Mouse (Mus musculus) lung, embryonic 16.5 days (tissue): ENCODE data around the gene Magi2. TPM values are rescaled to one million over a fixed set of nuclear protein-coding genes. Genes with fewer than 3 reads are reported as not detected.

Experiments
- ATAC-seq: fragments of 200-750 bp; cut with Nextera tagmentation; 2 replicates; pipeline ENCODE4 v1.8.0; 2017; ENCODE audit warnings: low read depth, mild to moderate bottlenecking, moderate library complexity
- H3K27ac ChIP-seq: fragments of 300-500 bp; sonication (generic); 2 replicates; pipeline ENCODE4 v1.5.1; 2014; ENCODE audit warnings: mild to moderate bottlenecking, control low read depth, low read length
- H3K27me3 ChIP-seq: fragments of 300-500 bp; sonication (generic); 2 replicates; pipeline ENCODE4 v1.6.1; 2014; ENCODE audit warnings: low read depth, low read length, mixed read lengths; ENCODE audit not compliant: control insufficient read depth, insufficient read depth
- H3K36me3 ChIP-seq: fragments of 300-500 bp; sonication (generic); 2 replicates; pipeline ENCODE4 v1.6.1; 2014; ENCODE audit warnings: low read length; ENCODE audit not compliant: control insufficient read depth, insufficient read depth
- H3K4me1 ChIP-seq: fragments of 300-500 bp; sonication (generic); replicated peaks from 2 replicates; pipeline ENCODE4 v1.6.1; 2014; ENCODE audit warnings: low read length, mixed read lengths; ENCODE audit not compliant: control insufficient read depth, insufficient read depth
- H3K4me2 ChIP-seq: fragments of 300-500 bp; sonication (generic); 2 replicates; pipeline ENCODE4 v1.6.1; 2014; ENCODE audit warnings: low read depth, low read length, control low read depth
- H3K4me3 ChIP-seq: fragments of 300-500 bp; sonication (generic); 2 replicates; pipeline ENCODE4 v1.5.1; 2014; ENCODE audit warnings: mild to moderate bottlenecking, low read length, control low read depth
- H3K9ac ChIP-seq: fragments of 300-500 bp; sonication (generic); 2 replicates; pipeline ENCODE4 v1.6.1; 2014; ENCODE audit warnings: low read length, control low read depth
- H3K9me3 ChIP-seq: fragments of 300-500 bp; sonication (generic); 2 replicates; pipeline ENCODE4 v1.6.1; 2016; ENCODE audit warnings: low read length; ENCODE audit not compliant: control insufficient read depth
- WGBS: fragments of 180-500 bp; shearing (Covaris S2); extraction: QIAGEN DNeasy Blood & Tissue Kit; methylation state at CpG from one replicate; pipeline ENCODE4 v1.1.7; 2014; 5-methylcytosine and 5-hydroxymethylcytosine counted together
- polyA plus RNA-seq: library from polyadenylated mRNA; unstranded; fragments of >200 nt; fragmentation: Nextera tagmentation; extraction: Ambion mirVana; gene quantifications from 2 replicates; pipeline ENCODE4 v1.2.1, GENCODE M21; 2015

Gene Magi2
- polyA plus RNA-seq, 1 experiment from 2014 or later = 2.5 TPM

DNA sequence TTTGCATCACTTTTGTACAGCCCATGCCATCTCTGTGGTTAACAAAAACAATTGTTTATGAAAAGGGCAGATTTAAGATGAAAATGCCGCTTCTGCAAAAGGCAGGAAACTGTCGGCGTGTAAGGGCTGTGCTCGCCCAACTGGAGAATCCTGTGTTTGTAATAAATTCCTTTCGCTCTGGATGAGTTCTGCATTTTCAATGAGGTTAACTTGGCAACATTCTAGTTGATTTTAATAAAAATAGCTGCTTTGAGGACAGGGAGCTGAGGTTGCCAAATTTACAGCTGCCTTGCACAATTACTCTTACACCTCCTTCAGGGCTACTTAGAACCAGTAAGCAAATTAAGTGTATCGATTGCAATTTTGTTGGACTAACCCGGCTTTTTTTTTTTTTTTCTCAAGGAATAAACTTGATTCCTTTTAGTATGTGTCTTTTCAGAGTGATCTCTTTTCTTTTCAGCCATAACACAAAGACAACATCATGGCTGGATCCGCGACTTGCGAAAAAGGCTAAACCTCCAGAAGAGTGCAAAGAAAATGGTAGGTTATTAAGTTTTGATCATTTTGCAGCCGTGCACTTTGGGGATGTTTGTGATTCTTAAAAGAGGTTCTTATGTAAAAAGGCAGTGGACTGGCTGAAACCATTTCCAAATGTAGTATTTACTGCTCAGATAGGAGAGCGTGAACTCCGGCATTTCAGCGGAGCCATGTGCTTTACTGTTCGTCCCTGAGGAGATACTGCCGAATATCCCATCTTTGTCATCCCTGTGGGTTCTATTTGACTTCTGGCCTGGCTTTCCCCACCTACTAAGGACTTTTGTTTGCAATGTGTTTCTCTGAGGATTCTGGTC lies 1001.3 kb downstream of the Magi2 start:
- 70% methylated on average over 16 of the region's 16 CpGs for WGBS
- Histone ChIP-seq H3K36me3 (no peaks in the 10 kb centered on the region), H3K9ac (no peak overlapping the region), H3K4me3 (no peak overlapping the region), H3K27me3 (no peaks in the 10 kb centered on the region), H3K4me2 (no peak overlapping the region), H3K27ac (no peak overlapping the region), H3K9me3 (no peaks in the 10 kb centered on the region), H3K4me1 (no peaks in the 10 kb centered on the region)
- no peak for ATAC-seq

DNA sequence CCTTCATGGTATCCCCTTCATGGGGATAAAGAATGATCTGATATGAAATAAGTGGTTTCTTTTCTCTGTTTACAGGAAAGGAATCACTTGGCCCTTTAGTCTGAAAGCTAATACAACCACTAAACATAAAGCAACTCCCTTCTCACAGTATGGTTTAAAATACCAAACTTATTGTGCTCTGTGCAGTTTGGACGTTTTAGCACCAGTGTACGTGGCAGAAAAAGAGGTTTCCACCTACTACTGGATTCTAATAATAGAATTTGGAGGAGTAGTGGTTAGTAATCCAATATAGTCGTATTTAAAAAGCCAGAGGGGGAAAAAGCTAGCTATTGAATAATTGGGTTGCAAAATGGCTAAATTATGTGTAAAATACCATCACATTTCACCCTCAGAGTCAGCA lies 1005.1 kb downstream of the Magi2 start:
- Histone ChIP-seq H3K4me2 (no peak overlapping the region), H3K4me3 (no peak overlapping the region), H3K27ac (no peak overlapping the region), H3K9me3 (no peaks in the 10 kb centered on the region), H3K27me3 (no peaks in the 10 kb centered on the region), H3K36me3 (no peaks in the 10 kb centered on the region), H3K9ac (no peak overlapping the region), H3K4me1 (no peaks in the 10 kb centered on the region)
- WGBS = 63% methylated on average over 3 of the region's 3 CpGs
- ATAC-seq = no peak

DNA sequence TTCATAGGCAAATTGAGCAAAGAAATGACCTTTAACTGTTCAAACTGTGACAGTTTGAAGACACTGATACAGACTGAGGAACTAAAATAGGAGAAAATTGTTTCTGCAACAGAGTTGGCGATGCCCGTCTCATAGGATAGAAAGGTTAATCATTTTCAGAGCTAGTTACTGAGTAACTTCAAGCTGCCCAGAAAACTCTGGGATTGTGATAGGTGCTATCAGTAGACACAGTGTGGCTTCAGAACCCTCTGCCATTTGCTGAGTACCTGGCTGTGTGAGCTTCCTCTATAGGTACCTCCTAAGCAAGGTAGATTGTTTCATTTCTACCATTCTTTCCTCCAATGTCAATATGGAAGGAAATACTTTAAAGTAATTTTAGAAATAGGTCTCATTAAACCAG lies 1014.7 kb downstream of the Magi2 start:
- WGBS = 61% methylated on average over 2 of the region's 2 CpGs

DNA sequence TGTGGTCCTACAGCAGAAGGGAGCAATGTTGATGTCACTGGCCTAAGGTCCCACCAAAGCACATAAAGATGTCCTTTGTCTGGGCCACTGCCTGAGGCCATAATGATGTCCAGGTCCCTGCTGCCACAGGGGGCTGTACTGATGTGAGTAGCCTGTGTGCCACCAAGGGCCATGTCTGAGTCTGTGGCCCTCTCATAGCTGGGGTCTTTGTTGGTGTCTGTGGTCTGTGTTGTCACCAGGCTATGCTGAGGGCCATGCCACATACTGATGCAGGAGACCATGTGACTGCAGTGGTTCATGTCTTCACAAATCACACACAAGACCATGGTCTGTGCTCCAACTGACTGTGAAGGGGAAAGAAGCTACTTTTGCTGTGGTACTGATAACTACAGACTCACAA lies 1015.7 kb downstream of the Magi2 start:
- H3K9me3 ChIP-seq = no peaks in the 10 kb centered on the region
- H3K4me1 ChIP-seq = no peaks in the 10 kb centered on the region
- H3K9ac ChIP-seq = no peak overlapping the region
- H3K4me3 ChIP-seq = no peak overlapping the region
- ATAC-seq = no peak
- no peak overlapping the region for H3K4me2 ChIP-seq
- no peaks in the 10 kb centered on the region for H3K27me3 ChIP-seq
- H3K36me3 ChIP-seq = no peaks in the 10 kb centered on the region
- no peak overlapping the region for H3K27ac ChIP-seq

More for the DNA sequence above, 1014.7 kb downstream of the Magi2 start:
- H3K4me3 ChIP-seq = no peak overlapping the region
- no peak overlapping the region for H3K27ac ChIP-seq
- no peaks in the 10 kb centered on the region for H3K27me3 ChIP-seq
- no peaks in the 10 kb centered on the region for H3K36me3 ChIP-seq
- no peaks in the 10 kb centered on the region for H3K4me1 ChIP-seq
- ATAC-seq = no peak
- H3K9me3 ChIP-seq = no peaks in the 10 kb centered on the region
- no peak overlapping the region for H3K4me2 ChIP-seq
- H3K9ac ChIP-seq = no peak overlapping the region

DNA sequence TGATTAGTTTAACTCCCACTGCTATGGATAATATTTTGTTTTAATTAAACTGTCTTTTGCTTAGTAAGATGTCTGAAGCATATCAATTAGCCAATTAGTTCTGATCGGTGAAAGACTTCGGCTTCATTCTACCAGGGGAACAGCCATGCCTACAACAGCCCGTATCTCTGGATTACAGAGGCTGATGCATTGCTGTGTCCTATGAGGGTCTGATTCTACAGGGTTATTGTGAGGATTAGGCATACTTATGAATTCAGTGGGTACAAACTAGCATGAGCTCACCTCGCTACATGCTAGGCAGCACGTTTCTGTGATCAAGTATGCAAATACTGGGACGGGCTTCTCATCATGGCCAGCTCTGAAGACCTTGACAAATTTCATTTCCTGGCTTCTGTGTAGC lies 1022.5 kb downstream of the Magi2 start:
- ATAC-seq = no peak
- Histone ChIP-seq H3K4me1 (no peaks in the 10 kb centered on the region), H3K27me3 (no peaks in the 10 kb centered on the region), H3K36me3 (no peaks in the 10 kb centered on the region), H3K4me2 (no peak overlapping the region), H3K9ac (no peak overlapping the region), H3K9me3 (no peaks in the 10 kb centered on the region), H3K27ac (no peak overlapping the region), H3K4me3 (no peak overlapping the region)
- 78% methylated on average over 6 of the region's 6 CpGs for WGBS

DNA sequence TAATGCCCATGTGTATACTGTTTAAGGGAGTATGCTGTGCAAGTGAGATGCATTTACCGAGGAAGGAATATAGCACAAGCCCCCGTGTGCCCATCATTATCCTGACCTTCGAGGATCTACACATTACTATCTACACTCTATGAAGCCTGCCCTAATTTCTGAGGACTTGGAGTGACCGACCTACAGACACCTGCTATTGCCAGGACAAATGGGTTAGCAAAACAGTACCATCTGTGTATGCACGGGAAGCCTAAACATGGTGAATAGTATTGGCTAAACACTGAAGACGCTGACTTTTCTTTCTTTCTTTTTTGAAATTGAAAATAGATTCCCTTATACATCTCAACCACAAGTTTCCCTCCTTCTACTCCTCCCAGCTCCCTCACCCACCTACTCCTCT lies 1024.7 kb downstream of the Magi2 start:
- H3K9ac ChIP-seq = no peak overlapping the region
- H3K27me3 ChIP-seq = no peaks in the 10 kb centered on the region
- no peaks in the 10 kb centered on the region for H3K9me3 ChIP-seq
- WGBS = 83% methylated on average over 6 of the region's 6 CpGs
- no peak overlapping the region for H3K4me3 ChIP-seq
- no peak overlapping the region for H3K27ac ChIP-seq
- ATAC-seq = no peak
- H3K36me3 ChIP-seq = no peaks in the 10 kb centered on the region
- H3K4me1 ChIP-seq = peaks cover 2% of the 10 kb centered on the region; the same call in 1 of the 2 replicates
- no peak overlapping the region for H3K4me2 ChIP-seq

DNA sequence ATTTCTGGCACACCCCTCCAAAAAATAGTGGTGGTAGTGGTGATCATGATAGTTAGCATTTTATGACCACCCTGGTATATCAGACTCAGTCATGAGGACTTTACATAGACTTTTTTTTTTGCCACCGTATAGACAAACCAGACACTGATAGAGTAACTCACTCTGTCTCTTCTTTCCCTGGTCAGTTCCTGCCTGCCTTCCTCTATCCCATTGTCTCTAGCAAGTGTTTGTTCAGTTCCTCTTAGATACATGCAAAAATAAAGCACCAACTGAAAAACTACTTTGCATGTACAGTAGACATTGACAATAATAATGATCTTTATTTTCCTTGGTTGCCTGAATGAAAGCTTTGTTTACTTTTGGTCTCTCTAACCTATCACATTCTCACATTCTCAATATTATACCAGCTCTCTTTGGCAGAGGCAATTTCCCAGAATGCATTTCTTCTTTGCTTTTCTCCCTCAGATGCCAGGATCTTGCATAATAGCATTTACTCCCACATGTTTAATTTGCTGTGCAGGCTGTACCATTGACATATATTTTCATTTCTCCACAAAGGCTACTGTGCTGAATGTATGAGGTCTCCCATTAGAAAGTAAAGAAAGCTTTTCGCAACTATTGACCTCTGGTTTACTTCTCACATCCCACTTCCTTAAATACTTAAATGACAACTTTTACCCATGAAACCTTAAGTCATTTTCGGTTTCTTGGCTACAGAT lies 1029.5 kb downstream of the Magi2 start:
- Histone ChIP-seq H3K27me3 (no peaks in the 10 kb centered on the region), H3K4me2 (no peak overlapping the region), H3K9ac (no peak overlapping the region), H3K4me3 (no peak overlapping the region), H3K27ac (no peak overlapping the region), H3K9me3 (no peaks in the 10 kb centered on the region), H3K4me1 (peaks cover 3% of the 10 kb centered on the region; the same call in 1 of the 2 replicates), H3K36me3 (no peaks in the 10 kb centered on the region)
- 72% methylated on average over 3 of the region's 3 CpGs for WGBS
- peak; percentile 64; the same call in 1 of the 2 replicates for ATAC-seq

DNA sequence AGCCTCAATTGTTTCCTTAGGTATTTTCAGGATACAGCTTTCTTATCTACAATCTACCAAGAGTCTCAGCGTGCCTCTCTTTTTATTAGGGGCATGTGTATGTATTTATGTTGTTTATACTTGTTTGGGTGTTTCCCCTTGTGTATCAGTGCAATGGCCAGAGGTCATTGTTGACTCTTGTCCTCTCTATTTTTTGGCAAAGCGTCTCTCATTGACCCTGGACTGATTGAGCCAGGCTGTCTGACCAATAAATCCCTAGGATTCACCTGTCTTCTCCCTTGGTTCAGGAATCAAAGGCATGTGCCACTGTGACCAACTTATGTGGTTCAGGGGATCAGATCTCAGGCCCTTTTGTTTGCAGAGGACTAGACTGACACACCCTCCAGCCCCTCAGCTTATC lies 1030.1 kb downstream of the Magi2 start:
- Histone ChIP-seq H3K27ac (no peak overlapping the region), H3K36me3 (no peaks in the 10 kb centered on the region), H3K27me3 (no peaks in the 10 kb centered on the region), H3K9ac (no peak overlapping the region), H3K4me1 (peaks cover 3% of the 10 kb centered on the region; the same call in 1 of the 2 replicates), H3K4me2 (no peak overlapping the region), H3K9me3 (no peaks in the 10 kb centered on the region), H3K4me3 (no peak overlapping the region)
- no peak for ATAC-seq
- WGBS = 49% methylated on average over 2 of the region's 2 CpGs

DNA sequence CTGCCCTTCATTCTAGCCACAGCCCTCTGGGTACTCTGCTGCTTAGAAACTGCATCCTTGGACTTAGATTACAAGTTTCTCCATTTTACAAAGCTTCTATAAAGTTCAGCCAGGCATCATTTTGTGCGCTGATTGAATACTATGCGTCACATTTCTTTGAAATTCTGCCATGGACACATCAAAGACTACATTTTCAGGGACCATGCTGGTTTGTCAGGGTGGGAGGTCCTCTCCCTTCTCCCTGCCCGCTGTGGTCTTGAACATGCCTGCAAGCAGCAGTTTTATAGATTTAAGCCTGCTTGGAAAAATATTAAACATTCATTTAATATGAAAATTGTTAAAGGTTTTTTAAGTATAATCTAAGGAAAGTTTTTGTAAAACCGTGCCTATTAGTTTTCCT lies 1030.6 kb downstream of the Magi2 start:
- H3K36me3 ChIP-seq = no peaks in the 10 kb centered on the region
- no peak overlapping the region for H3K27ac ChIP-seq
- ATAC-seq = no peak
- no peak overlapping the region for H3K4me3 ChIP-seq
- H3K9me3 ChIP-seq = no peaks in the 10 kb centered on the region
- H3K27me3 ChIP-seq = no peaks in the 10 kb centered on the region
- H3K4me1 ChIP-seq = peaks cover 3% of the 10 kb centered on the region; the same call in 1 of the 2 replicates
- no peak overlapping the region for H3K4me2 ChIP-seq
- no peak overlapping the region for H3K9ac ChIP-seq
- WGBS = 81% methylated on average over 4 of the region's 4 CpGs
